Mouse (Mus musculus) ovary, adult 18-20 months (tissue): ENCODE measurements around the gene Med10.

Experiments
- DNase-seq: peaks from one replicate; pipeline ENCODE4 v3.0.0; 2022; ENCODE audit warnings: low spot score, mixed read lengths

The Med10 gene

GRCm38 (mm10) chr13:69802095-69802494 lies at the start of gene Med10:
Gene Med10, plus strand, starts transcription at chr13:69802395.
- no peak for DNase-seq

GRCm38 (mm10) chr13:69752875-69753274 lies 49.3 kb upstream of the Med10 start:
- DNase-seq: no peak

GRCm38 (mm10) chr13:69758979-69759378 lies 43.2 kb upstream of the Med10 start:
- no peak for DNase-seq

GRCm38 (mm10) chr13:69761393-69761792 lies 40.8 kb upstream of the Med10 start:
- peak; percentile 6 for DNase-seq

- DNase-seq: no peak
These were observed 37.5 kb upstream of the Med10 start for GRCm38 (mm10) chr13:69764646-69765045.

- no peak for DNase-seq
These were observed 34.0 kb upstream of the Med10 start for GRCm38 (mm10) chr13:69768152-69768551.

GRCm38 (mm10) chr13:69770538-69771456 lies 31.4 kb upstream of the Med10 start:
- no peak for DNase-seq

GRCm38 (mm10) chr13:69772358-69772757 lies 29.8 kb upstream of the Med10 start:
- DNase-seq: no peak

GRCm38 (mm10) chr13:69778221-69778620 lies 24.0 kb upstream of the Med10 start:
- no peak for DNase-seq

- no peak for DNase-seq
These were observed 13.5 kb upstream of the Med10 start for GRCm38 (mm10) chr13:69788704-69789103.

GRCm38 (mm10) chr13:69791814-69792213 lies 10.4 kb upstream of the Med10 start:
- no peak for DNase-seq

- DNase-seq: no peak
These were observed 9.6 kb upstream of the Med10 start for GRCm38 (mm10) chr13:69792541-69793009.

- no peak for DNase-seq
These were observed 7.4 kb upstream of the Med10 start for GRCm38 (mm10) chr13:69794808-69795207.

- DNase-seq: peak; percentile 75
These were observed 7.8 kb downstream of the Med10 start for GRCm38 (mm10) chr13:69809681-69810611.

GRCm38 (mm10) chr13:69810936-69811680 lies 8.9 kb downstream of the Med10 start:
- DNase-seq: peak; percentile 75

GRCm38 (mm10) chr13:69813870-69814269 lies 11.7 kb downstream of the Med10 start:
- no peak for DNase-seq

- no peak for DNase-seq
These were observed 16.1 kb downstream of the Med10 start for GRCm38 (mm10) chr13:69818306-69818705.

GRCm38 (mm10) chr13:69821169-69821822 lies 19.1 kb downstream of the Med10 start:
- DNase-seq: no peak

- no peak for DNase-seq
These were observed 21.9 kb downstream of the Med10 start for GRCm38 (mm10) chr13:69823920-69824637.

- DNase-seq: no peak
These were observed 23.4 kb downstream of the Med10 start for GRCm38 (mm10) chr13:69825396-69826095.
